Mouse (Mus musculus) adrenal gland, postnatal 25 days (tissue): ENCODE measurements at regions not wholly inside any gene's neighbourhood (a gene's known extent, or its start where the extent isn't known, plus 50 kb on each side); places are given as distances from the start of the nearest gene placed in this dataset.

Source experiments
- DNase-seq: peaks from one replicate; pipeline ENCODE4 v3.0.0; 2021; ENCODE audit warnings: mixed read lengths

GRCm38 (mm10) chr14:78372102-78372501, 64.3 kb upstream of the Tnfsf11 start:
- DNase-seq: no peak

GRCm38 (mm10) chr14:78368881-78369280, 61.0 kb upstream of the Tnfsf11 start:
- no peak for DNase-seq

- no peak for DNase-seq
Measured at GRCm38 (mm10) chr14:78364822-78365221, 57.0 kb upstream of the Tnfsf11 start.

GRCm38 (mm10) chr14:78363123-78363522, 55.3 kb upstream of the Tnfsf11 start:
- DNase-seq: no peak
